Mouse (Mus musculus): ENCODE measurements around the gene Necab3. TPM values are rescaled to one million over a fixed set of nuclear protein-coding genes. Genes with fewer than 3 reads are reported as not detected.

The Necab3 gene
- total RNA-seq, 1 experiment from 2014 or later = not detected

DNA sequence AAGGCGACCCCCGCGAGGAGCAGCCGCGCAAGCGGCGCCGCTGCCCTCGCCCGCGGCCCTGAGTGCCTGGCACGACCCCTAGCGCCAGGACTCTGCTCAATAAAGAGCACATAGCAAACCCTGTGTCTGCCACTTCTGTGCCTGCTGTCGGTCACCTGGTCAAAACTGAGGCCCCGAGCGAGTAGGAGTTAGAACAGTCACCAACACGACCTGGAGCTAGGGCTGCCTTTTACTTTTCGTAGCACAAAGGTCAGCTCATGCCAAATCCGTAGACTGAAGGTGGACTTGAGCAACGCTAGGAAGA, 8.9 kb downstream of the Necab3 start:
- no peak for ATAC-seq (ENCODE audit: extremely low read depth, insufficient number of reproducible peaks, low FRiP score, poor library complexity, severe bottlenecking)

DNA sequence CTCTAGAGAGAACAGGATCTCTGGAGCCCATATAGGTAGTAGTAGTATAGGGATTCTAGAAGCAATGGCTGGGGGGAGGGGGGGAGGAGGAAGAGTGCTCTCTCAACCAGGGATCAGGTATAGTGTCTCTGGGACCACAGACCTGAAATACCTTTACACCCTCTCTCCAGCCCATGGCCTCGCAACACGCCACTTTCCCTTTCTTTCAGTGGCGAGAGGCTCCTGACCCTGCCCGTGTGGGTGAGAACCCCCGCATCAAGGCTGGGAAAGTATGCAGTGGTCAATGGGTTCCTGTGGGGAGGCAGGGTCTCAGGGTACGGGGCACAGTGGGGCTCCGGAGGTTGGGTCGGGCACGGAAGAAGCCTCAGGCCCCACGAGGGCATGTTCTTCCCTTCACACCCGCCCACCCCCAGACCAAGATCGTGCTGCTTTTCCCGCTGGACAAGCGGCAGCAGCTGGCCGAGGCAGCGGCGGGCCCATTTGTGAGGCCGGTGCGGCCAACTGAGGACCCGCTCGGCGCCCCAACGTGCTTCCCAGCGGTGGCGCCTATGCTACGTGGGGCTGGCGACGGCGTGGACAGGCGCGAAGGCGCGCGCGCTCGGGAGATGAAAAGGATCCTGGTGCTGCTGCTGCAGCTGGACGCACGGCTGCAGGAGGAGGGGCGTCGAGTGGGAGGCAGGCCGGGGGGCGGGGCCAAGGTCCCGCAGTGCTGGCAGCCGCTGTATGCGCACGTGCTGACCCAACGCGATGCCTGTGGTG, 9.4 kb downstream of the Necab3 start:
- ATAC-seq (ENCODE audit: extremely low read depth, insufficient number of reproducible peaks, low FRiP score, poor library complexity, severe bottlenecking) = no peak

DNA sequence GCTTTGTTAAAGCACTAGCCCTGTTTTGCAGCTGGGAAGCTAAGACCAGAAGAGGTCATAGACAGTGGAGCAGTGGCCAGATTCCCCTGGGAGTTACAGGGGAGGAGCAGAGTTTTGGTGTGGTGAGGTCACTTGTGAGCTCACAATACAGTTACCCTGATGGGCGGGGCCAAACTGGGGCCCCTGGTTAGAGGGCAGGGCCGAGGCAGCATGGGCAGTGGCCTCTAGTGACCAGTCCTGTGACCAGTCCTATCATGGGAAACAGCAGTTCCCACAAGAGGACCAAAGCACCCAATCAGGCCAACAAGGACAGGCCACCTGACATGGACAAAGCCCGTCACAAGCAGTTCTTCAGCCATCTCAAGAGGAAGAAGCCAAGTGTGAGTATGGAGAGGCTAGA, 10.0 kb downstream of the Necab3 start:
- no peak for ATAC-seq (ENCODE audit: extremely low read depth, insufficient number of reproducible peaks, low FRiP score, poor library complexity, severe bottlenecking)

DNA sequence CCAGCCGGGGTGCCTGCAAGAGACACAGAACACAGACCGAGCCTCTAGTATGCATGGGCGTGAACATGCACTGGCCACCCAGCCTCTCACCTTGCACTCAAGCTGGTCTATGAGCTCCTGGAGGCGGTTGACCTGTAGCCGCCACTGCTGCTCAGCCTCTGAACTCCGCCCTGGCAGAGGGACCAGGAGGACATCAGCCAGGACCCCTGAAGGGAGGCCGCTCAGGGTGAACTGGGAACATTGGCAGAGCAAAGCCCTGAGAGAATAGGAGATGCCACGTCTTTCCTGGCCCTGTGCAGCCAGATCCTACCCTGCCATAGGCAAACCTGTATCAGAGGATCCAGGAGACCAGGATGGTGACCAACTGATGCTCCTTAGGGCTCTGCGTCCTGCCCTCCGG, 12.0 kb downstream of the Necab3 start, which contains the start of gene 1700003F12Rik:
Gene 1700003F12Rik, plus strand, starts transcription at position 375 of the 400 bp plus-strand sequence.
- no peak for ATAC-seq (ENCODE audit: extremely low read depth, insufficient number of reproducible peaks, low FRiP score, poor library complexity, severe bottlenecking)

DNA sequence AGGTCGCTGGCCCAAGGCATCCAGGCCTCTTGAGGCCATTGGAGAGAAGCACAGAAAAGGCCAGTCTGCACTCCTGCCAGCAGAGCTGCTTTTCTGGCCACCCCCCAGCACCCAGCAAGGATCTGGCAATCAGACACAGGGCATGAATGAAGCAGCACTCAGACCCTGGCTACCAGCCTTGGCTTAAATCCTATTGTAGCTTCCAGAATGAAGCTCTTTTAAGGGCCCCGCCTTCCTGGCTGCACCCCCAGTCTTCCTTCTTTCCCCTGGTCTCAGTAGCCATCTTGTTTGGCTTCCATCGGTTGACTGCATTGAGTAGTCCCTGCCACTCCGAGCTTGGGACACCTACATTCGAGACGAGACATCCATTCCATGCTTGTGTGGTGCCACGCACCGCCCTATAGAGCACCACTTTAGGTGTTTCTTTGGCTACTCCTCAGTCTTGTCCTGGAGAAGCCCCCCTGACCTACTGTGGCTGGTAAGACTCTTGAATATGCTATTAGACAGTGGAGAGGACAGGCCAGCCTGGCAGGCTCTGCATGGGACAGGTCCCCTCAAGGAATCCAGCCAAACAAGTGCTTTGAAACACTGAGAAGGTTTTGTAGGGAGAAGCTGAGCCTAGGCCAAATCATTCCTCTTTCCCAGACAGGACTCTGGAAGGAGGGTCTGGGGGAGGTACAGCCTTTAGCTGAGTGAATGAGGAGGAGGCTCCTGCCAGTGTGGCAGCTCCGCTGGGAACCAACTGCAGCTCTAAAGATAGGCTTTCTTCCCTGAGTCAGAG, 14.9 kb downstream of the Necab3 start:
- no peak for ATAC-seq (ENCODE audit: extremely low read depth, insufficient number of reproducible peaks, low FRiP score, poor library complexity, severe bottlenecking)

DNA sequence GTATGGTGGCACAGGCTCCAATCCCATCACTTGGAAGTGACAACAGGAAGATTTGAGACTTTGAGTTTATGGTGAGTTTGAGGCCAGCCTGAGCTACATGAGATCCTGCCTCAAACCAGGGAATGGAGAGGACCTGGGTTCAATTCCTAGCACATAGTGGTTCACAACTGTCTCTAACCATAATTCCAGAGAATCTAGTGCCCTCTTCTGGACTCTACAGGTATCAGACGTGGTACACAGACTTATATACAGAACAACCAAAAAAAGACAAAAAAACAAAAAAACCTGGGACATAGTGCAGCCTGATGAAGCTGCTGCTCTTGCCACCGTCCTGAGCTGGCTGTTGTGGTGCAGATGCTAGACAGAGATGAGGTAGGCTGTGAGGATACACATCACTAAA, 17.1 kb downstream of the Necab3 start:
- no peak for ATAC-seq (ENCODE audit: extremely low read depth, insufficient number of reproducible peaks, low FRiP score, poor library complexity, severe bottlenecking)

DNA sequence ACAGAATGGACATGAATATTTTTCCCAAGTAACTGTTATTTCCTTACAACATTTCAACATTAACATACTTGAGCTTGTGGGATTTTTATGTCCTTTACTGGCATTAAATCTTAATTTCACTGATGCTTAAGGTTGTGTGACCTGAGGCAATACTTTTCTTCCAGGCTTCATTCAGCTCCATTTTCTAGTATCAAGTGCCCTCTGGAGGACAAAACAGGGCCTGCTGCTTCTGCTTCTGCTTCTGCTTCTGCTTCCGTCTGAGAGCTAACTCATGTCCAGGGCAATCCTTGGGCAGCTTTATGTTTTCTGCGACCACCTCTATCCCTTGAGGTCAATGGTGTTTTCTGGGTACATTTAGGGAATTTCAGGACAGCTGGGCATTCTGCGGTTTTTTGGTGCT, 19.0 kb downstream of the Necab3 start:
- ATAC-seq (ENCODE audit: extremely low read depth, insufficient number of reproducible peaks, low FRiP score, poor library complexity, severe bottlenecking) = no peak

DNA sequence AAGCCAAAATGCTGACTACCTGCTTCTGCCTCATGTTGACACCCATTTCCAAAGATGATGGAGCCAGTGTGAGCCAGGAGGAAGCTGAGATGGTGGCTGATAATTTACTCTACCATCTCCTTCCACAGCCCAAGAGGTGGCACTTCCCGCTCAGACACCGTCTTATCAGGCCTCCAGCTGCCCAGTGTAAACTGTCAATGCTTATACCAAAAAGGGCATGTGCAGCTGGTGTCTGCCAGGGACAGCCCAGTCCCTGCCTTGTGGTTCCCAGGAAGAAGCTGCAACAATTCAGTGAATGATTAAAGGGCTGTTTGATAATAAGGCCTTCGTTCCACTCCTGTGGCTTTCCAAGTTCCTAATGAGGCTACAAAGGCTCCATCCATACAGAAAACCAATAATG, 20.0 kb downstream of the Necab3 start:
- no peak for ATAC-seq (ENCODE audit: extremely low read depth, insufficient number of reproducible peaks, low FRiP score, poor library complexity, severe bottlenecking)

DNA sequence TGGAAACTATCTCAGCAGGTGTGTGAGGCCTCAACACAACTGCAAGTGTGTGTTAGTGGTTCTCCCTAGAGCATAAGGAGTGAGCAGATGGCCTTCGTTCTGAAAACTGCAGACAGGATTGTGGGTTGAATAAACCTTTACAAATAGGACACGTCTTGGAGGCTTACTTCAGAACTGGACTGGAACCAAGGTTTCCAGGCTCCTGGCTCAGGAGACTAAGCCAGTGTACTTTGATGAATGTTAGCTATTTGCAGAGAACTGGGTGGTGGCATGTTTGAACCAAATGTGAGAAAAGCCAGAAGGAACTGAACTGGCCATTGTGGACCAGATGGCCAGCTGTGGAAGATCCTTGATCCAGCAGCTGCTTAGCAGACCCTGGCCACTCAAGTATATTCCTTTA, 20.4 kb downstream of the Necab3 start:
- ATAC-seq (ENCODE audit: extremely low read depth, insufficient number of reproducible peaks, low FRiP score, poor library complexity, severe bottlenecking) = no peak

DNA sequence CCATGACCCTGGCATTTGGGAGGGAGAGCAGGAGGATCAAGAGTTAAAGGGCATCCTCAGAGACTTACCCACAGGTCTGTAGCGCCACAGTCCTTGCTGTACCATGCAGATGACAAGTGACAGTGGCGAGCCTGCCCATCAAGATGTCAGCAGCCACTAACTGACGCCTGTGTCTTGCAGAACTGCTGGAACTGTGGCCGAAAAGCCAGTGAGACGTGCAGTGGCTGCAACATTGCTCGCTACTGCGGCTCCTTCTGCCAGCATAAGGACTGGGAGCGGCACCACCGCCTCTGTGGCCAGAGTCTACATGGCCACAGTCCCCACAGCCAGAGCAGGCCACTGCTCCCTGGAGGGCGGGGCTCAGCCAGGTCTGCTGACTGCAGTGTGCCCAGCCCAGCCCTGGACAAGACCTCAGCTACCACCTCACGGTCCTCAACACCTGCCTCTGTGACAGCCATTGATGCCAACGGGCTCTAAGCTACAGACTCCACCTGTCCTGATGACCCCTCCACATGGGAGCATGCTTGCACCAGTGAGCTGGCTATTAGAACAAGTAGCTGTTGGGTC, 23.9 kb downstream of the Necab3 start:
- no peak for ATAC-seq (ENCODE audit: extremely low read depth, insufficient number of reproducible peaks, low FRiP score, poor library complexity, severe bottlenecking)

DNA sequence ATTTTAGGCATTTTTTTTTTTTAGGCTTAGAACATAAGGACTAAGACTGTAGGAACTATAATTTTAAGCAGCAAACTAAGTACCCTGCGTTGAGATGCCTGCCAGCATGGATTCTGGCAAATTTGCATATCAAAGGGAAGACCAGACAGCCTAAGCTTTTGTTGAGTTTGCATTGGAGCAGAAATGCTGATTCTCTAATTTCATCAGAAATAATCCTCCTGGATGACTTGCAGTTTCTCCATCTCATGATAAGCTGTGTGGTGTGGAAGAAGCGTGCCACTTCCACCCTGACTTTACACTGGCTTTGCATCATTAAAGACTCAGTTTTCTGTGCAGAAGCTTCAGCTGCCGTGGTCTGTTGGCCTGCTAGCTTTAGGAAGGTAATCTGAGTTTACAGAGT, 25.8 kb downstream of the Necab3 start:
- ATAC-seq (ENCODE audit: extremely low read depth, insufficient number of reproducible peaks, low FRiP score, poor library complexity, severe bottlenecking) = no peak

DNA sequence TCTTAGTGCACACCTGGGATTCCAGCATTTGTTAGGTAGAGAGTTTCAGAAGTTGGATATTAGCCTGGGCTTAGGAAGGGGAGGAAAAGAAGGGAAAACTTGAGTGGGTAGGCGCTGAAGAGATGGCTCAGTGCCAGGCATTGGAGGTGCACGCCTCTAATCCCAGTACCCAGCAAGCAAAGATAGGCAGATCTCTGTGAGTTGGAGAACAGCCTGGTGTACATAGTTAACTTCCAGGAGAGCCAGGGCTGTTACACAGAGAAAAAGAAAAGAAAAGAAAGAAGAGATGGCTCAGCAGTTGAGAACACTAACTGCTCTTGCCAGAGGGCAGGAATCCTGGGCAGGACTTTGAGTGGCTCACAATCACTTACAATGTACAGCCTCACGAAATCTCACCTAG, 32.2 kb downstream of the Necab3 start:
- ATAC-seq (ENCODE audit: extremely low read depth, insufficient number of reproducible peaks, low FRiP score, poor library complexity, severe bottlenecking) = no peak

DNA sequence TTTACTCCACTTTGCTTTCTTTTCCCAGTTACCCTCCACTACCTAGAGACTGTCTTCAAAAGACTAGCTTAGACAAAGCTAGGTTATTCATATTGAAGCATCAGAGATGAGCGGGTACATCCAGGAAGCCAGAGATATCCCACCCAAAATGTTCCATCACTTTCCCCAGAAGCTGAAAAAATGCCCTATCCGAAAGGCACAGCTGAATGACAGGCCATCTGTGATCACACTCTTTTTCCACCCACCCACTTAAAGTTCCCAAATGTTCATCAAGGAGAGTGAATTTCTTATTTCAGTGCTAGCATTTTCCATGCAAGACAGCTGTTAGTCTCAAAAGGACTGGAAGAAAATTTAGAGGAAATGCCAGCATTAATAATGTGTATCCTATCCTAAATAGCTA, 33.4 kb downstream of the Necab3 start:
- ATAC-seq (ENCODE audit: extremely low read depth, insufficient number of reproducible peaks, low FRiP score, poor library complexity, severe bottlenecking) = no peak

DNA sequence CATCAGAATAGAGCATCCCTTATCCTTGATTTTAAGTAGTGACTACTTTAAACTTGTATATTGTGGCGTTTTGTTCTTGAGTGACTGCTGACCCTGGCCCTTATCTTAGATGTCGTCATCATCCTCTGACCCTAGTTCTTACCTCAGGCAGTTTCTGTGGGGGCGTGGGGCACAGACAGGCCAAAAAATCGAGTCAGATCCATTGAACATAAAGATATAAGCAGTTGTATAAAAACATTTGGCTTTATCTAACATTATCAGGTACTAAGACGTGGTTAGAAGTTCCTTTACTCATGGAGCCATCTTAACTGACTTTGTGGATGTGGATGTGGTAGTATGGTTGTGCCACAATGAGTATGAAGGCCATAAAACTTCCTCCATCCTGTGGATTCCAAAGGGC, 36.4 kb downstream of the Necab3 start:
- ATAC-seq (ENCODE audit: extremely low read depth, insufficient number of reproducible peaks, low FRiP score, poor library complexity, severe bottlenecking) = no peak

DNA sequence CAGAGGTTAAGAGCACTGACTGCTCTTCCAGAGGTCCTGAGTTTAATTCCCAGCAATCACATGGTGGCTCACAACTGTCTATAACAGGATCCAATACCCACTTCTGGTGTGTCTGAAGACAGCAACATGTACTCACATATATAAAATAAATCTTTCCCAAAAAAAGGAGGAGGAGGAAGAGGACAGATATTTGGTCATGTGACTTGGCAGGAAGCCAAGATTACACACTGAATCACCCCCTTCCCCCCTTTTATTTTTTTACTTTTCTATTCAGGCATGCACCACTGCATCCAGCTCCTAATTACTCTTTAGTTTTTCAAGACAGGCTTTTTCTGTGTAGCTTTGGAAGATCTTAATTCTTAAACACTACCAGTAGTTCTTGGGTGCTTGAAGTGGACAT, 37.2 kb downstream of the Necab3 start:
- ATAC-seq (ENCODE audit: extremely low read depth, insufficient number of reproducible peaks, low FRiP score, poor library complexity, severe bottlenecking) = no peak

DNA sequence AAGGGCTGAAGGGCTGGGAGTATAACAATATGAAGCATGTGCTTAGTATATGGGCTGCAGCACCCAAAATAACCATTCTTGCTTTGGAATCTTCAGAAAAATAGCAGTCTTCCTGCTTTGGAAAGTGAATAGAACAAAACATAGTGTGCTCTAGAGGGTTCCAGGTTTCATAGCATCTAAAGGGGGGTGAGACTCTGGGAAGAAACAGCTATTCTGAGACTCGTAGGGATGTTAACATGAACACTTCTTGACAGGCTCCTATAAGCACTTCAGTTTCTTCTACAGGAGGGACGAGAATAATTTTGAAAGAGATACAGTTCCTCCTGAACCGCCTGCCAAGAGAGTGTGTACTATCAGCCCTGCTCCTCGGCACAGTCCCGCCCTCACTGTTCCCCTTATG, 41.3 kb downstream of the Necab3 start:
- no peak for ATAC-seq (ENCODE audit: extremely low read depth, insufficient number of reproducible peaks, low FRiP score, poor library complexity, severe bottlenecking)

DNA sequence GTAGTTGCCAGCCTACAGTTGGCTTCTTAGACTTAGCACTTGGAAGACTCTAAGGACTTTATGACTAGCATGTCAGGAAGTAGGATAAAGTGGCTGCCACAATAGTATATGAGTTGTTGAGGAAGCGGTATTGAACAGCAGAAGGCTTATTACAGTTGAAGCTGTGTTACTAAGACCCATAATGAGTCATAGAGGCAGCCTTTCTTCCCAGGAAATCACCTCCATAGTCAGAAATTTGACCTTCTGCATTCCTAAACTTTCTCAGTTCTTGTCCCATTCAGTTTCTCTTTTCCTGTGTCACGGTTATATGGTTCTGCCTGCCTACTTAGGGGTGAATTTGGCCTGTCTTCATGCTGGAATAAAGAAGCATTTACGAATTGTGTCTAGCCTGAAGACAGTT, 41.7 kb downstream of the Necab3 start:
- ATAC-seq (ENCODE audit: extremely low read depth, insufficient number of reproducible peaks, low FRiP score, poor library complexity, severe bottlenecking) = no peak

DNA sequence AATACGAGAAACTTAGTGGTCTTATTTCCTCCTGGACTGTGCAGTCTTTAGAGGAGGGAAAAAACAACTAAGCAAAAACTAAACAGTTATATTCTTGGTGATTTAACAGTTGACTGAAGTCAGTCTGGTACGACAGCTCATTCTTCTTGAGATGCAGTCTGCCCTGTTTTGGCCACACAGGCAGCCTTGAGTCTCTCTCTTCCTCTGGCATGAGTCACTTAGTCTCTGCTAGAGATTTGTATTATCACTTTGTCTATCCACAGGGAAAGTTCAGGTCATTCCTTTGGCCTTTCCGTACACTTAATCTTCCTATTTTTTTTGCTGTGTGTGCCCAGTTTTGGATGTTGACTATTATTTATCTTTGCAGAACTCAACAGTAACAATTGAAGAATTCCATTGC, 48.5 kb downstream of the Necab3 start:
- no peak for ATAC-seq (ENCODE audit: extremely low read depth, insufficient number of reproducible peaks, low FRiP score, poor library complexity, severe bottlenecking)

DNA sequence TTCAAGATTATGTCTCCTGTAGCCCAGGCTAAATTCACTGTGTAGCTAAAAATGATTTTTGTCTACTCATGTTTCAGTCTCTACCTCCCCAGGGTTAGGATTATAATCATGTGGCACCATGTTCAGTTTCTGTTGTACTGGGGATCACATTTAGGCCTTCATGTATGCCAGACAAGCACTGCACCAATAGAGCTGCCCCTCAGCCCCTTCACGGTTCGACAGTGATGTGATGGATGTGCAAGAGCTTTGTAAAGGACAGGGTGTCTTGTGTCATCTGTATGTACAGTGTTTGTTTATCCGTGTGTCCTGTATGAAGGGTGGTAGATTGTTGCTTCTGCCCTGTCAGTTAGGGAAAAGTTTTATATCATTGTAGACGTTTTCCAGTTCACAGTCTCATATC, 50.2 kb downstream of the Necab3 start:
- ATAC-seq (ENCODE audit: extremely low read depth, insufficient number of reproducible peaks, low FRiP score, poor library complexity, severe bottlenecking) = no peak

DNA sequence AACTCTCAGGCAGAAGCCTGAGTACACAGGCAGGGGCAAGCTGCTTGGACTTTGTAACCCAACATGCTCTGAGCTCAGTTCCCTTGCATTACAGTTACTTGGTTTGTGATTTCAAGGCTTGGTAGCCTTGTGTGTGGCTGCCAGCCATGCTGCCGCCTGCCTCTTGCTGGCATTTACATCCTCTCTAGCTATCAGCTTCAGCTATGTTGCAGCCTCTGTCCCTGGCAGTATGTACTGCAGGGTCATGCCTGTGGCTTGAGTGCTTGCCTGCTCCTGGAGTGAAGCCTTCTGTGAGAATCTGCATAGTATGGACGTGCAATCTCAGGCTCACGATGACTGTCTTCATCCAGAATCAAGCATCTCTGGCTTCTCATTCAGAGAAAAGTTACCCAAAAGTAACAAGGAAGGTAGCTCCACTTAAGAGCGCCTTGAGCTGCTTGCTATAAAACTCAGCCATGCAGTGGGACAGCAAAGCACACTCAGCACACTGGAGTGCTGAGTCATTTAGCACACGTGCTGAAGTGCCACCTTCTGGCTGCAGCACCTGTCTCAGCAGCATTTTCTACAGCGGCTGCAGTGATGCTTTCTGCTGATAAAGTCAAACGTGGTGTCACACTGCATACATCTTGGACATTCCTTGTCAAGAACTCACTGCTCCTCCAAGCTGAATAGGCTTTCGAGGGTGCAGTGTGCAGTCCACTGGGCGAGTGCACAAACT, 51.0 kb downstream of the Necab3 start:
- no peak for ATAC-seq (ENCODE audit: extremely low read depth, insufficient number of reproducible peaks, low FRiP score, poor library complexity, severe bottlenecking)

All from neutrophil, adult 5-6 weeks (primary cell).